Mouse (Mus musculus) limb, embryonic 14.5 days (tissue): ENCODE measurements at regions not wholly inside any gene's neighbourhood (a gene's known extent, or its start where the extent isn't known, plus 50 kb on each side); places are given as distances from the start of the nearest gene placed in this dataset. TPM values are rescaled to one million over a fixed set of nuclear protein-coding genes. Genes with fewer than 3 reads are reported as not detected.

ENCODE experiments used
- ATAC-seq: fragments of 200-750 bp; cut with Nextera tagmentation; 2 replicates; pipeline ENCODE4 v1.8.0; 2017; ENCODE audit warnings: low read depth, moderate number of reproducible peaks, moderate TSS enrichment; ENCODE audit not compliant: low FRiP score
- DNase-seq: peaks from one replicate; pipeline ENCODE4 v3.0.0-alpha.2; 2015; ENCODE audit warnings: low spot score
- H3K27ac ChIP-seq: fragments of 300-500 bp; sonication (generic); replicated peaks from 2 replicates; pipeline ENCODE4 v1.5.1; 2014; ENCODE audit warnings: low read depth, mild to moderate bottlenecking, low read length, moderate library complexity, mixed read lengths
- H3K27me3 ChIP-seq: fragments of 300-500 bp; sonication (generic); 2 replicates; pipeline ENCODE4 v1.6.1; 2014; ENCODE audit warnings: low read length, mixed read lengths; ENCODE audit not compliant: control insufficient read depth, insufficient read depth
- H3K36me3 ChIP-seq: fragments of 300-500 bp; sonication (generic); 2 replicates; pipeline ENCODE4 v1.6.1; 2014; ENCODE audit warnings: mild to moderate bottlenecking, low read length, moderate library complexity, mixed read lengths; ENCODE audit not compliant: control insufficient read depth, insufficient read depth
- H3K4me1 ChIP-seq: fragments of 300-500 bp; sonication (generic); 2 replicates; pipeline ENCODE4 v1.6.1; 2014; ENCODE audit warnings: antibody characterized with exemption, low read length, mixed read lengths; ENCODE audit not compliant: control insufficient read depth, insufficient read depth
- H3K4me2 ChIP-seq: fragments of 300-500 bp; sonication (generic); replicated peaks from 2 replicates; pipeline ENCODE4 v1.6.1; 2014; ENCODE audit warnings: low read depth, mild to moderate bottlenecking, low read length, moderate library complexity; ENCODE audit not compliant: severe bottlenecking
- H3K4me3 ChIP-seq: fragments of 300-500 bp; sonication (generic); replicated peaks from 2 replicates; pipeline ENCODE4 v1.5.1; 2014; ENCODE audit warnings: low read length
- H3K9ac ChIP-seq: fragments of 300-500 bp; sonication (generic); 2 replicates; pipeline ENCODE4 v1.6.1; 2014; ENCODE audit warnings: mild to moderate bottlenecking, low read depth, low read length, moderate library complexity; ENCODE audit not compliant: severe bottlenecking
- H3K9me3 ChIP-seq: fragments of 300-500 bp; sonication (generic); 2 replicates; pipeline ENCODE4 v1.6.1; 2016; ENCODE audit warnings: low read length; ENCODE audit not compliant: control insufficient read depth
- POLR2A ChIP-seq: fragments of 200-500 bp; IDR thresholded peaks from 2 replicates; pipeline ENCODE4 v1.8.0; 2012; ENCODE audit warnings: inconsistent platforms, mild to moderate bottlenecking, moderate library complexity, borderline replicate concordance; ENCODE audit not compliant: insufficient read depth, insufficient read length; ENCODE audit errors: extremely low read depth
- WGBS: fragments of 180-500 bp; shearing (Covaris S2); extraction: QIAGEN DNeasy Blood & Tissue Kit; methylation state at CpG from one replicate; pipeline ENCODE4 v1.1.7; 2014; 5-methylcytosine and 5-hydroxymethylcytosine counted together
- microRNA-seq: library from miRNA; unstranded; fragments of <30 nt; microRNA quantifications from one replicate; pipeline ENCODE4, GENCODE M21; 2016

- no peaks in the 10 kb centered on the region for H3K36me3 ChIP-seq
- no peaks in the 10 kb centered on the region for H3K4me1 ChIP-seq
- no peaks in the 10 kb centered on the region for H3K27me3 ChIP-seq
- no peaks in the 10 kb centered on the region for H3K9me3 ChIP-seq
- no peak overlapping the region for H3K27ac ChIP-seq
- DNase-seq (no peak), ATAC-seq (no peak)
- H3K4me2 ChIP-seq, result no peak overlapping the region
- no peak for TF ChIP-seq POLR2A
- WGBS, result 91% methylated on average over 7 of the region's 7 CpGs
- no peak overlapping the region for H3K9ac ChIP-seq
- no peak overlapping the region for H3K4me3 ChIP-seq
Observed at GRCm38 (mm10) chr1:190242526-190242925, 72.0 kb upstream of the Prox1 start.

- Histone ChIP-seq H3K36me3 (no peaks in the 10 kb centered on the region), H3K27me3 (no peaks in the 10 kb centered on the region), H3K4me3 (no peak overlapping the region), H3K4me1 (no peaks in the 10 kb centered on the region), H3K27ac (no peak overlapping the region), H3K9me3 (no peaks in the 10 kb centered on the region), H3K9ac (no peak overlapping the region), H3K4me2 (no peak overlapping the region)
- 82% methylated on average over 6 of the region's 6 CpGs for WGBS
- DNase-seq, result no peak
- no peak for TF ChIP-seq POLR2A
- no peak for ATAC-seq
Observed at GRCm38 (mm10) chr1:190239796-190240195, 69.3 kb upstream of the Prox1 start.

GRCm38 (mm10) chr1:190230866-190231265 is 60.4 kb upstream of the Prox1 start:
- H3K9me3 ChIP-seq, result peaks cover under 1% of the 10 kb centered on the region; the same call in 1 of the 2 replicates
- 69% methylated on average over 5 of the region's 5 CpGs for WGBS
- H3K4me1 ChIP-seq, result no peaks in the 10 kb centered on the region
- no peak for ATAC-seq
- no peak overlapping the region for H3K9ac ChIP-seq
- H3K27me3 ChIP-seq, result no peaks in the 10 kb centered on the region
- DNase-seq, result no peak
- H3K4me3 ChIP-seq, result no peak overlapping the region
- no peak overlapping the region for H3K4me2 ChIP-seq
- H3K36me3 ChIP-seq, result no peaks in the 10 kb centered on the region
- no peak overlapping the region for H3K27ac ChIP-seq
- TF ChIP-seq POLR2A, result no peak

- DNase-seq (no peak), ATAC-seq (no peak)
- no peak for TF ChIP-seq POLR2A
- no peak overlapping the region for H3K4me2 ChIP-seq
- no peak overlapping the region for H3K27ac ChIP-seq
- no peaks in the 10 kb centered on the region for H3K27me3 ChIP-seq
- 73% methylated on average over 9 of the region's 9 CpGs for WGBS
- H3K36me3 ChIP-seq, result no peaks in the 10 kb centered on the region
- no peak overlapping the region for H3K4me3 ChIP-seq
- no peaks in the 10 kb centered on the region for H3K4me1 ChIP-seq
- H3K9me3 ChIP-seq, result peaks cover 5% of the 10 kb centered on the region; the same call in 1 of the 2 replicates
- H3K9ac ChIP-seq, result no peak overlapping the region
Observed at GRCm38 (mm10) chr1:190220417-190220816, 49.9 kb upstream of the Prox1 start.

Small RNA genes in the stretch of these regions (microRNA-seq; reads per million reads assigned to microRNA genes)
- gene Gm47294, result not detected
